Mouse (Mus musculus) midbrain, embryonic 12.5 days (tissue): ENCODE measurements at regions not wholly inside any gene's neighbourhood (a gene's known extent, or its start where the extent isn't known, plus 50 kb on each side); places are given as distances from the start of the nearest gene placed in this dataset.
A peak's percentile ranks its signal among the peaks of the same experiment; 100 is the strongest.

Experiments
- ATAC-seq: fragments of 200-750 bp; cut with Nextera tagmentation; 2 replicates; pipeline ENCODE4 v1.8.0; 2017; ENCODE audit warnings: low read depth, moderate TSS enrichment, moderate library complexity; ENCODE audit not compliant: low FRiP score
- H3K27ac ChIP-seq: fragments of 300-500 bp; sonication (generic); replicated peaks from 2 replicates; pipeline ENCODE4 v1.5.1; 2016; ENCODE audit warnings: mild to moderate bottlenecking
- H3K27me3 ChIP-seq: fragments of 300-500 bp; sonication (generic); 2 replicates; pipeline ENCODE4 v1.6.1; 2016; ENCODE audit warnings: mild to moderate bottlenecking
- H3K36me3 ChIP-seq: fragments of 300-500 bp; sonication (generic); 2 replicates; pipeline ENCODE4 v1.6.1; 2016
- H3K4me1 ChIP-seq: fragments of 300-500 bp; sonication (generic); 2 replicates; pipeline ENCODE4 v1.6.1; 2016
- H3K4me2 ChIP-seq: fragments of 300-500 bp; sonication (generic); replicated peaks from 2 replicates; pipeline ENCODE4 v1.6.1; 2016; ENCODE audit warnings: mild to moderate bottlenecking, moderate library complexity
- H3K4me3 ChIP-seq: fragments of 300-500 bp; sonication (generic); 2 replicates; pipeline ENCODE4 v1.5.1; 2016; ENCODE audit warnings: mild to moderate bottlenecking
- H3K9ac ChIP-seq: fragments of 300-500 bp; sonication (generic); replicated peaks from 2 replicates; pipeline ENCODE4 v1.6.1; 2016; ENCODE audit warnings: mild to moderate bottlenecking, moderate library complexity
- H3K9me3 ChIP-seq: fragments of 300-500 bp; sonication (generic); 2 replicates; pipeline ENCODE4 v1.6.1; 2016; ENCODE audit warnings: mild to moderate bottlenecking
- WGBS: fragments of 180-500 bp; shearing (Covaris S2); methylation state at CpG from one replicate; pipeline ENCODE4 v1.1.7; 2016; 5-methylcytosine and 5-hydroxymethylcytosine counted together

GRCm38 (mm10) chr11:31615107-31615811 is 56.4 kb downstream of the Bod1 start:
- Histone ChIP-seq H3K27me3 (no peaks in the 10 kb centered on the region), H3K9me3 (no peaks in the 10 kb centered on the region), H3K4me2 (no peak overlapping the region), H3K4me1 (no peaks in the 10 kb centered on the region), H3K36me3 (no peaks in the 10 kb centered on the region), H3K9ac (no peak overlapping the region), H3K27ac (no peak overlapping the region), H3K4me3 (no peak overlapping the region)
- WGBS = 57% methylated on average over 10 of the region's 10 CpGs
- peak; percentile 30; the same call in 1 of the 2 replicates for ATAC-seq

DNA sequence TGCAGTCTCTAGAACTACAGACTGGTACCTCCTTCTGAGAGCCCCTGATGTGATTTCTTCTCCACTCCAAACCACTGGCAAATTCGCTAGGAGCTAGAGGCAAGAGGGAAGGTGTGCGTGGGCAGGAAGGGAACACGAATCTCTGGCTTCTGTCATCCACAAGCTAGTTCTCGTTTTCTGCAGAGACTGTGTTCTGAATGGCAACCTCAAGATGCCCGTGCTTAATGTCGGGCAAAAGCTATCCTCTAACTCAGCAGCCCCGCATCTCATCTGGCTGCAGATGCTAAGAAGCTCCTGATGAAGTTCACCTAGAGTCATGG is 57.3 kb downstream of the Bod1 start:
- no peaks in the 10 kb centered on the region for H3K9me3 ChIP-seq
- H3K4me2 ChIP-seq = no peak overlapping the region
- H3K4me1 ChIP-seq = no peaks in the 10 kb centered on the region
- no peak for ATAC-seq
- H3K9ac ChIP-seq = no peak overlapping the region
- no peaks in the 10 kb centered on the region for H3K36me3 ChIP-seq
- no peak overlapping the region for H3K27ac ChIP-seq
- 86% methylated on average over 7 of the region's 7 CpGs for WGBS
- H3K4me3 ChIP-seq = no peak overlapping the region
- H3K27me3 ChIP-seq = no peaks in the 10 kb centered on the region

GRCm38 (mm10) chr11:31613688-31614393 is 57.8 kb downstream of the Bod1 start:
- H3K4me2 ChIP-seq = no peak overlapping the region
- H3K4me1 ChIP-seq = no peaks in the 10 kb centered on the region
- H3K27me3 ChIP-seq = no peaks in the 10 kb centered on the region
- WGBS = 64% methylated on average over 11 of the region's 11 CpGs
- H3K4me3 ChIP-seq = no peak overlapping the region
- ATAC-seq = 0 out of 2 replicates have a peak, but pooled peaks have one; percentile 44
- H3K9me3 ChIP-seq = no peaks in the 10 kb centered on the region
- no peak overlapping the region for H3K9ac ChIP-seq
- no peaks in the 10 kb centered on the region for H3K36me3 ChIP-seq
- no peak overlapping the region for H3K27ac ChIP-seq

GRCm38 (mm10) chr11:31608458-31608857 is 63.2 kb downstream of the Bod1 start:
- Histone ChIP-seq H3K4me3 (no peak overlapping the region), H3K4me2 (no peak overlapping the region), H3K27me3 (no peaks in the 10 kb centered on the region), H3K9me3 (no peaks in the 10 kb centered on the region), H3K27ac (no peak overlapping the region), H3K4me1 (no peaks in the 10 kb centered on the region), H3K9ac (no peak overlapping the region), H3K36me3 (no peaks in the 10 kb centered on the region)
- ATAC-seq = no peak
- 92% methylated on average over 4 of the region's 4 CpGs for WGBS

DNA sequence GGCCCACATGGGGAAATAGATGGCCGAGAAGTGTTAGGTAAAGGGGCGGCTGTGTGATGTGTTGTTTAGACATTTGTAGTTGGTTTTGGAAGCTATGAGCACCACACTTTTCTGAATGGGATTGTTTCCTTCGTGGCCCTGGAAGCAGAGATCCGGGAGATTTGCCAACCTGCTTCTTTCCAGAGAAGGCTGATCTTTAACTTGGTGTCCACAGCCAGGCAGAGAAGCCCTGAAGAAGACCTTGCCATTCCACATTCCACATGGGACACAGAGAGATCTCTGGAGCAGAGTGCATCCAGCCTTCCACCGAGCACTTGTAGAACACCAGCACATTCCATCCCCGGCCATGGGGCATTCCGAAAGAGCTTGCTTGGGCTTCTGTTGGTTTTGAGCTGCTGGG is 70.2 kb downstream of the Bod1 start:
- Histone ChIP-seq H3K9ac (no peak overlapping the region), H3K4me1 (no peaks in the 10 kb centered on the region), H3K9me3 (no peaks in the 10 kb centered on the region), H3K27ac (no peak overlapping the region), H3K4me3 (no peak overlapping the region), H3K27me3 (no peaks in the 10 kb centered on the region), H3K4me2 (no peak overlapping the region), H3K36me3 (no peaks in the 10 kb centered on the region)
- 93% methylated on average over 7 of the region's 7 CpGs for WGBS
- no peak for ATAC-seq

DNA sequence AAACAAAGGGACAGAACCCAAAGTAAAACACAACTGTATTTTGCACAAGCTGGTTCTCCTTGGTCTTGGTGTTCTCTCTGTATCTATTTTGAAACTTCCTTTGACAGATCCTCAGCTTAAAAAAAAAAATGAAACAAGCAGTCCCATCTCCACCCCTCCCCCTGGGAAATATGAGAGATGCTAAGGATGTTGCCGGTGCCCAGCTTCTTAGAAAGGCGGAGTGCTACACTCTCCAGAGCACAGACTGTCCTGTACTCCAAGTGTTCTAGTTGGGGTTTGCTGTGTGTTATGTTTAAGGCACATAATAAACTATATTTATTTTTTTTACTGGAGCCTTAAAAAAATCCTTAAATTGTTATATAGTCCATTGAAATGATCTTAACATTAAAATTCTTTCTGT is 78.1 kb downstream of the Bod1 start:
- Histone ChIP-seq H3K4me1 (no peaks in the 10 kb centered on the region), H3K9me3 (no peaks in the 10 kb centered on the region), H3K4me2 (no peak overlapping the region), H3K27me3 (no peaks in the 10 kb centered on the region), H3K36me3 (no peaks in the 10 kb centered on the region), H3K9ac (no peak overlapping the region), H3K4me3 (no peak overlapping the region), H3K27ac (no peak overlapping the region)
- no peak for ATAC-seq
- 94% methylated on average over 2 of the region's 2 CpGs for WGBS

DNA sequence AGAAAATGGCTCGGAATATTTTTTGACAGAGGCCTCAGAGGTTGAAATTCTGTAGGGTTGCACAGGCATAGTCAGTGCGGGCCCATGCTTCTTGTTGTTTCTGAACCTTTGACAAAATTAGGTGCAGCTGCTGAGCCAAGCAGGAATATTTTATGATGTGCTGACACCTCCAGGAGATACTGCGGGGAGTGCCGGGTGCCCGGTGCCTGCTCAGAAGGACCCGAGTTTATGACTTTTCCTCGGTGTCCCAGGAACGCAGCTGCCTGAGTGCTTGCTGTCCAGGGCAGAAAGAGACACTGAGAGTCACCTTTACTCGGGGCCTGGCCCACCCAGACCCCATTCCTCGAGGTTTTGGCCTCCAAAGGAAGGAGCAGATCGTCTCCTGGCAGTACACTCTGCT is 79.6 kb downstream of the Bod1 start:
- no peaks in the 10 kb centered on the region for H3K27me3 ChIP-seq
- no peak overlapping the region for H3K4me2 ChIP-seq
- WGBS = 85% methylated on average over 11 of the region's 11 CpGs
- H3K9me3 ChIP-seq = no peaks in the 10 kb centered on the region
- H3K27ac ChIP-seq = no peak overlapping the region
- ATAC-seq = no peak
- no peak overlapping the region for H3K9ac ChIP-seq
- H3K4me3 ChIP-seq = no peak overlapping the region
- no peaks in the 10 kb centered on the region for H3K36me3 ChIP-seq
- no peaks in the 10 kb centered on the region for H3K4me1 ChIP-seq

GRCm38 (mm10) chr11:31591037-31591554 is 80.6 kb downstream of the Bod1 start:
- WGBS = 80% methylated on average over 6 of the region's 6 CpGs
- no peak for ATAC-seq
- no peak overlapping the region for H3K4me3 ChIP-seq

GRCm38 (mm10) chr11:31574941-31575340 is 96.7 kb downstream of the Bod1 start:
- Histone ChIP-seq H3K4me3 (no peak overlapping the region), H3K4me2 (no peak overlapping the region), H3K27ac (no peak overlapping the region), H3K9ac (no peak overlapping the region), H3K36me3 (no peaks in the 10 kb centered on the region), H3K9me3 (0 out of 2 replicates have a peak, but pooled peaks cover under 1% of the 10 kb centered on the region), H3K4me1 (no peaks in the 10 kb centered on the region), H3K27me3 (no peaks in the 10 kb centered on the region)
- WGBS = 90% methylated on average over 3 of the region's 3 CpGs
- no peak for ATAC-seq

More at GRCm38 (mm10) chr11:31591037-31591554, 80.6 kb downstream of the Bod1 start:
- Histone ChIP-seq H3K27me3 (no peaks in the 10 kb centered on the region), H3K4me2 (no peak overlapping the region), H3K4me1 (no peaks in the 10 kb centered on the region), H3K9me3 (no peaks in the 10 kb centered on the region), H3K27ac (no peak overlapping the region), H3K36me3 (no peaks in the 10 kb centered on the region), H3K9ac (no peak overlapping the region)

GRCm38 (mm10) chr11:31564742-31565510 is 106.8 kb downstream of the Bod1 start:
- 87% methylated on average over 13 of the region's 13 CpGs for WGBS
- H3K9ac ChIP-seq = no peak overlapping the region

DNA sequence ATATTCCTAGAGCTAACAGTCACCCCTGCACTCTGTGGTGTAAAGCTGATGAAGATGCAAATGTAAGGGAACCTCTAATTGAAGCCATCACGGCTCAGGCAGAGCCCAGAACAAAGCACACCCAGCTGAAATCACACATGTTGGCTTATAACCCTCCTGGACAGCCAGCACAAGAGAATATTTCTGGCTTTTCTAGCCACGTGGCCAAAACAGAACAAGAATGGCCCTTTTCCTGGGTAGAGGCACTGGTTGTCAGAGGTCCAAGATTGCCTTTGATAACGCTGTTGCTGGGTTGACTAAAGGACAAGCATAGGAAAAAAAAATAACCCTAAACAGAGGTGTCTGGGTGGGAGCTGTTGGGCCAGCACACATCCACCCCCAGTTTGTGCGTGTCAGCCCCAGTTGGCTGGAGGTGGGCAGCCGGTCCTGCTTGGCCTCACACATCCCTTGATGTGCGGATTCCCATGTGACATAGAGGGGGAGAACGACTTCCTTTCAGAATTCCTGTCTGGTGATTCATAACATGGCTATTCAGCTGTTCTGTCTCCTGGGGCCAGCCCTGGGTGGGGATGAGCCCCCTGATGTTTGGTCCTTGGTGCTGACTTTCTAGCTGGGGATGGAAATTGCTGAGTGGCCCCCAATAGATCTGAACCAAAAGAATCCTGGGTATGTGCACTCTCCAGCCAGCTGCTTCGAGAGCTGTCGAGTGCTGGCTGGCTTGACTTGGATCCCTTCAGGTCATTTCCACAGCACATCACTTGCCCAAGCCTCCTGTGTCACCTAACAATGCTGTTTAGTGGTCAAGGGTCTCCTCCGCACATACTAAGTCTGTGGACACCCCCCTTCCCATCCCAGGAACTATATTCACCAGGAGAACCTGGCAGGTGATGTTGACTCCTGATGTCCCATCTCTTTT is 107.6 kb downstream of the Bod1 start:
- WGBS = 75% methylated on average over 10 of the region's 10 CpGs
- H3K4me3 ChIP-seq = no peak overlapping the region
- no peaks in the 10 kb centered on the region for H3K9me3 ChIP-seq
- no peak overlapping the region for H3K9ac ChIP-seq
- H3K27me3 ChIP-seq = no peaks in the 10 kb centered on the region
- no peaks in the 10 kb centered on the region for H3K4me1 ChIP-seq
- no peaks in the 10 kb centered on the region for H3K36me3 ChIP-seq
- ATAC-seq = no peak
- H3K4me2 ChIP-seq = no peak overlapping the region
- H3K27ac ChIP-seq = no peak overlapping the region

More at GRCm38 (mm10) chr11:31564742-31565510, 106.8 kb downstream of the Bod1 start:
- Histone ChIP-seq H3K4me3 (no peak overlapping the region), H3K27ac (no peak overlapping the region), H3K4me2 (no peak overlapping the region), H3K4me1 (no peaks in the 10 kb centered on the region), H3K36me3 (no peaks in the 10 kb centered on the region), H3K9me3 (0 out of 2 replicates have a peak, but pooled peaks cover 3% of the 10 kb centered on the region), H3K27me3 (no peaks in the 10 kb centered on the region)
- ATAC-seq = no peak
